Mouse (Mus musculus) MEL (cell line): ENCODE results near the gene Kcnh1. TPM values are rescaled to one million over a fixed set of nuclear protein-coding genes. Genes with fewer than 3 reads are reported as not detected.

ENCODE experiments used
- DNase-seq: peaks from one replicate; pipeline ENCODE4 v3.0.0; 2011; ENCODE audit warnings: low read depth, low spot score
- H3K27ac ChIP-seq: 2 replicates; pipeline ENCODE4 v1.5.1; 2012; ENCODE audit warnings: low read depth, mild to moderate bottlenecking, control low read depth, low read length, moderate library complexity; ENCODE audit not compliant: control insufficient read depth
- H3K27me3 ChIP-seq, 2 experiments: fragments of 150-350 bp in 1 of 2; sonication (generic) in 1 of 2; 2 replicates each; pipeline ENCODE4 v1.6.1; 2012; ENCODE audit warnings: low read length in 2 of 2, mild to moderate bottlenecking in 2 of 2, improper control_type of control experiment in 1 of 2, moderate library complexity in 1 of 2; ENCODE audit not compliant: insufficient read depth in 2 of 2, control insufficient read depth in 1 of 2
- H3K36me3 ChIP-seq, 2 experiments: 2 replicates each; pipeline ENCODE4 v1.6.1; 2012 to 2014; ENCODE audit warnings: low read length in 2 of 2, improper control_type of control experiment in 1 of 2, inconsistent platforms in 1 of 2, mild to moderate bottlenecking in 1 of 2; ENCODE audit not compliant: insufficient read depth in 2 of 2, control insufficient read depth in 1 of 2
- H3K4me1 ChIP-seq, 2 experiments: fragments of 150-350 bp in 1 of 2; sonication (generic) in 1 of 2; 2 replicates each; pipeline ENCODE4 v1.6.1; 2012; ENCODE audit warnings: low read length in 2 of 2, improper control_type of control experiment in 1 of 2, mild to moderate bottlenecking in 1 of 2; ENCODE audit not compliant: insufficient read depth in 2 of 2, control insufficient read depth in 1 of 2
- H3K4me3 ChIP-seq, 2 experiments: fragments of 150-350 bp in 1 of 2; sonication (generic) in 1 of 2; 2 replicates each; pipeline ENCODE4 v1.5.1; 2012; ENCODE audit warnings: low read depth in 2 of 2, low read length in 2 of 2, mild to moderate bottlenecking in 2 of 2, moderate library complexity in 2 of 2, control low read depth in 1 of 2, improper control_type of control experiment in 1 of 2; ENCODE audit not compliant: control insufficient read depth in 1 of 2, insufficient read depth in 1 of 2
- H3K79me2 ChIP-seq: 2 replicates; pipeline ENCODE4 v1.6.1; 2012; ENCODE audit warnings: mild to moderate bottlenecking, low read length, moderate library complexity; ENCODE audit not compliant: control insufficient read depth, poor library complexity, insufficient read depth
- H3K9ac ChIP-seq: 2 replicates; pipeline ENCODE4 v1.6.1; 2012; ENCODE audit warnings: low read depth, mild to moderate bottlenecking, control low read depth, low read length, moderate library complexity; ENCODE audit not compliant: control insufficient read depth, poor library complexity, severe bottlenecking
- H3K9me3 ChIP-seq: fragments of 150-350 bp; sonication (generic); replicated peaks from 2 replicates; pipeline ENCODE4 v1.6.1; 2012; ENCODE audit warnings: mild to moderate bottlenecking, low read length, improper control_type of control experiment, moderate library complexity; ENCODE audit not compliant: insufficient read depth
- BHLHE40 ChIP-seq: IDR thresholded peaks from 2 replicates; pipeline ENCODE4 v1.6.1; 2012; ENCODE audit warnings: low read depth, mild to moderate bottlenecking, inconsistent platforms, low read length, improper control_type of control experiment, borderline replicate concordance
- CHD1 ChIP-seq: IDR thresholded peaks from 2 replicates; pipeline ENCODE4 v1.6.1; 2012; ENCODE audit warnings: low read depth, mild to moderate bottlenecking, inconsistent platforms, low read length, improper control_type of control experiment
- CHD2 ChIP-seq: IDR thresholded peaks from 2 replicates; pipeline ENCODE4 v1.6.1; 2011; ENCODE audit warnings: low read length, improper control_type of control experiment
- EP300 ChIP-seq, 2 experiments: IDR thresholded peaks; 2 replicates each; pipeline ENCODE4 v1.6.1; 2011; ENCODE audit warnings: improper control_type of control experiment in 2 of 2, low read length in 2 of 2, low read depth in 1 of 2, mild to moderate bottlenecking in 1 of 2
- GABPA ChIP-seq: IDR thresholded peaks from 2 replicates; pipeline ENCODE4 v1.6.1; 2012; ENCODE audit warnings: low read depth, mild to moderate bottlenecking, inconsistent platforms, low read length, improper control_type of control experiment, moderate library complexity
- GATA1 ChIP-seq: IDR thresholded peaks from 2 replicates; pipeline ENCODE4 v1.6.1; 2011; ENCODE audit warnings: low read depth, low read length, improper control_type of control experiment
- JUND ChIP-seq: IDR thresholded peaks from 2 replicates; pipeline ENCODE4 v1.6.1; 2011; ENCODE audit warnings: low read depth, mild to moderate bottlenecking, improper control_type of control experiment, low read length
- KAT2A ChIP-seq: conservative IDR thresholded peaks from 2 replicates; pipeline ENCODE4 v1.6.1; 2012; ENCODE audit warnings: low read depth, low read length, improper control_type of control experiment, inconsistent platforms
- MAFK ChIP-seq: IDR thresholded peaks from 2 replicates; pipeline ENCODE4 v1.6.1; 2011; ENCODE audit warnings: low read depth, mild to moderate bottlenecking, low read length, improper control_type of control experiment, borderline replicate concordance
- MAX ChIP-seq: IDR thresholded peaks from 2 replicates; pipeline ENCODE4 v1.6.1; 2011; ENCODE audit warnings: low read length, improper control_type of control experiment
- MEF2A ChIP-seq: IDR thresholded peaks from 2 replicates; pipeline ENCODE4 v1.6.1; 2014; ENCODE audit warnings: low read depth, mild to moderate bottlenecking, inconsistent platforms, low read length, improper control_type of control experiment; ENCODE audit not compliant: poor library complexity, insufficient replicate concordance, severe bottlenecking; ENCODE audit errors: extremely low read depth
- MXI1 ChIP-seq: IDR thresholded peaks from 2 replicates; pipeline ENCODE4 v1.6.1; 2011; ENCODE audit warnings: mild to moderate bottlenecking, low read depth, low read length, improper control_type of control experiment
- POLR2A ChIP-seq, 2 experiments: IDR thresholded peaks; 2 replicates each; pipeline ENCODE4 v1.6.1; 2011 to 2012; ENCODE audit warnings: low read length in 2 of 2, mild to moderate bottlenecking in 2 of 2, control low read depth in 1 of 2, improper control_type of control experiment in 1 of 2, low read depth in 1 of 2, moderate library complexity in 1 of 2; ENCODE audit not compliant: control insufficient read depth in 1 of 2, insufficient read depth in 1 of 2, poor library complexity in 1 of 2
- POLR2AphosphoS2 ChIP-seq: IDR thresholded peaks from 2 replicates; pipeline ENCODE4 v1.6.1; 2011; ENCODE audit warnings: low read length, improper control_type of control experiment
- RCOR1 ChIP-seq: IDR thresholded peaks from 2 replicates; pipeline ENCODE4 v1.6.1; 2012; ENCODE audit warnings: low read depth, mild to moderate bottlenecking, inconsistent platforms, low read length, improper control_type of control experiment
- SIN3A ChIP-seq: IDR thresholded peaks from 2 replicates; pipeline ENCODE4 v1.6.1; 2012; ENCODE audit warnings: low read length, improper control_type of control experiment, inconsistent platforms
- SMC3 ChIP-seq: IDR thresholded peaks from 2 replicates; pipeline ENCODE4 v1.6.1; 2011; ENCODE audit warnings: low read depth, low read length, improper control_type of control experiment
- TAL1 ChIP-seq: IDR thresholded peaks from 2 replicates; pipeline ENCODE4 v1.6.1; 2012; ENCODE audit warnings: mild to moderate bottlenecking, inconsistent platforms, low read length, moderate library complexity, mixed read lengths
- TBP ChIP-seq: IDR thresholded peaks from 2 replicates; pipeline ENCODE4 v1.8.0; 2011; ENCODE audit warnings: low read depth, low read length, improper control_type of control experiment
- TCF12 ChIP-seq: IDR thresholded peaks from 2 replicates; pipeline ENCODE4 v1.6.1; 2014; ENCODE audit warnings: low read depth, mild to moderate bottlenecking, inconsistent platforms, low read length, improper control_type of control experiment, moderate library complexity
- UBTF ChIP-seq: IDR thresholded peaks from 2 replicates; pipeline ENCODE4 v1.6.1; 2012; ENCODE audit warnings: low read depth, mild to moderate bottlenecking, inconsistent platforms, low read length, improper control_type of control experiment, moderate library complexity, borderline replicate concordance; ENCODE audit not compliant: insufficient read depth
- USF1 ChIP-seq: IDR thresholded peaks from 2 replicates; pipeline ENCODE4 v1.6.1; 2014; ENCODE audit warnings: low read depth, mild to moderate bottlenecking, inconsistent platforms, low read length, improper control_type of control experiment, moderate library complexity
- ZKSCAN1 ChIP-seq: IDR thresholded peaks from 2 replicates; pipeline ENCODE4 v1.6.1; 2012; ENCODE audit warnings: low read depth, mild to moderate bottlenecking, inconsistent platforms, low read length, improper control_type of control experiment, moderate library complexity
- ZNF384 ChIP-seq: IDR thresholded peaks from 2 replicates; pipeline ENCODE4 v1.6.1; 2012; ENCODE audit warnings: low read depth, mild to moderate bottlenecking, inconsistent platforms, low read length, improper control_type of control experiment
- polyA plus RNA-seq, 2 experiments: library from polyadenylated mRNA; stranded (reverse) in 1 of 2; unstranded in 1 of 2; fragments of >175 nt in 1 of 2; fragments of >200 nt in 1 of 2; gene quantifications; 2 replicates each; pipeline versions ENCODE4 v1.2.1 to v1.2.4; 2012; ENCODE audit warnings: low replicate concordance in 2 of 2, low read depth in 1 of 2; ENCODE audit not compliant: insufficient read length in 2 of 2, insufficient read depth in 1 of 2, missing spikeins in 1 of 2
- total RNA-seq: library from RNA; depleted of rRNA; stranded (reverse); fragments of 300-350 nt; gene quantifications from 2 replicates; pipeline ENCODE4 v1.2.3, GENCODE M21; 2012

Kcnh1 gene
- total and polyA plus RNA-seq, 3 experiments, result not detected

GRCm38 (mm10) chr1:192391041-192391440 is 200.5 kb downstream of the Kcnh1 start:
- no peak overlapping the region for H3K27ac ChIP-seq
- no peak overlapping the region for H3K9ac ChIP-seq
- H3K36me3 ChIP-seq, result no peaks in the 10 kb centered on the region
- no peaks in the 10 kb centered on the region for H3K4me1 ChIP-seq
- no peaks in the 10 kb centered on the region for H3K27me3 ChIP-seq
- no peaks in the 10 kb centered on the region for H3K9me3 ChIP-seq
- TF ChIP-seq TBP (no peak), MXI1 (no peak), ZNF384 (no peak), KAT2A (no peak), POLR2AphosphoS2 (no peak), GABPA (no peak)
- H3K79me2 ChIP-seq, result no peaks in the 10 kb centered on the region
- no peak for DNase-seq
- H3K4me3 ChIP-seq, result no peak overlapping the region

DNA sequence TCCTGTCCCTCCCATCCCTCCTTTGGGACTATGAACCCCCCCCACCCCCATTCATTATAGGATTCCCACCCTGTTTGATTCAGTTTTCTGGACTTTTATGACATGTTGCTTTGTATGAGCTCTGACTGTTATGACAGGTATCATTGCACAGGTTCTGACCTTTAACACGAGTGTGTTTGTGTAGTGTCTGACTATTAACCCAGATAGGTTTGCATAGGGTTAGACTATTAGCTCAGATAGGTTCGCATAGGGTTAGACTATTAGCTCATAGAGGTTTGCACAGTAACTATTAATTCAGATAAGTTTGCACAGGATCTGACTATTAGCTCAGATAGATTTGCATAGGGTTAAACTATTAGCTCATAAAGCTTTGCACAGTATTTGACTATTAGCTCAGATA is 201.7 kb downstream of the Kcnh1 start:
- H3K27me3 ChIP-seq, result no peaks in the 10 kb centered on the region; a peak in 1 of 4 replicates
- no peaks in the 10 kb centered on the region for H3K36me3 ChIP-seq
- H3K27ac ChIP-seq, result no peak overlapping the region
- TF ChIP-seq MAX (no peak), SMC3 (no peak), ZNF384 (no peak), CHD2 (no peak), ZKSCAN1 (no peak), MAFK (no peak), EP300 (IDR thresholded peaks at IDR 0.05; ENCODE audit: low read depth in 1 of 2, low read length in 2 of 2) (no peak), GATA1 (no peak), CHD1 (no peak), SIN3A (no peak)
- H3K4me3 ChIP-seq, result no peak overlapping the region
- H3K9me3 ChIP-seq, result no peaks in the 10 kb centered on the region
- H3K4me1 ChIP-seq, result no peaks in the 10 kb centered on the region
- DNase-seq, result no peak
- H3K9ac ChIP-seq, result no peak overlapping the region
- H3K79me2 ChIP-seq, result no peaks in the 10 kb centered on the region

DNA sequence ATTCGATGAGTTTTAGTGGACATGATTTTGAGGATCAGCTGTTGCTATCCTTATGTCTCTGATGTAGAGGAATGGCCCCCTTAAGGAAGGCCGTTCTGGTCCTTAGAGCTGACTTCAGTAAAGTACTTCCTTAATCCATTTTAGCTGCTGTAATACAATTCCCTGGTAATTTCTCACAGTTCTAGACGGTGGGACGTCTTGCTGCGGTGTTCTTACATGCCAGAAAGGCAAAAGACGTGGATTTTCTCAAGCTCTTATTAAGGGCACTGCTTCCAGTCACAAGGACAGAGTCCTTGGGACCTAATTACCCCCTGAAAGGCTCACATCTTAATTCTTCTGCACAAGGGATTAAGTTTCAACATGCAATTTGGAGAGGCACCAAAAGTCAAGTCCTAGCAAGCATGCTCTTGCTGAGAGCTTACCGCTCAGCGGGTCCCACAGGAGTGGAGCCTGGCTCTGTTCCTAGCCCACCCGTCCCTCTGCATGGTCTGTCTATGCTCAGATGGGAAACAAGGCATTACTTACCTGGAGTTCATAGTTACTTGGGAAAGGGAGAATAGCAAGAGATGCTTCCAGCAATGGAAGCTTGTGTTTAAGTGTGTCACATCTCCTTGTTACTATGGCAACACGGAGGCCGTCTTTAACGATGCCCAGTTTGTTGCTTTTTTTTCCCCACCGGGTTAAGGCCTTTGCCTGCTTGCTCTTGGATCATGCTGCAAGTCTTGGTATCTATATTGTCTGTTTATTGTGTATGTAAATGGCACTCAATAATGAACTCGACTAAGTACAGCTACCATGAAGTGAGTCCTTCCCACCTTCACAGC is 209.3 kb downstream of the Kcnh1 start:
- DNase-seq, result no peak
- Histone ChIP-seq H3K9ac (no peak overlapping the region), H3K79me2 (no peaks in the 10 kb centered on the region), H3K9me3 (no peaks in the 10 kb centered on the region), H3K27ac (no peak overlapping the region), H3K27me3 (no peaks in the 10 kb centered on the region; a peak in 1 of 4 replicates), H3K36me3 (no peaks in the 10 kb centered on the region), H3K4me3 (no peak overlapping the region), H3K4me1 (no peaks in the 10 kb centered on the region)
- no peak for TF ChIP-seq MEF2A
- no peak for TF ChIP-seq KAT2A
- TF ChIP-seq SIN3A, result no peak
- TF ChIP-seq RCOR1, result no peak
- TF ChIP-seq JUND, result no peak
- TF ChIP-seq GABPA, result no peak
- TF ChIP-seq MAX, result no peak
- TF ChIP-seq BHLHE40, result no peak
- TF ChIP-seq POLR2A (IDR thresholded peaks at IDR 0.05; ENCODE audit: control insufficient read depth in 1 of 2, insufficient read depth in 1 of 2, low read depth in 1 of 2, low read length in 2 of 2, poor library complexity in 1 of 2), result no peak
- TF ChIP-seq USF1, result no peak
- TF ChIP-seq TBP, result no peak
- TF ChIP-seq TCF12, result no peak
- TF ChIP-seq GATA1, result no peak
- no peak for TF ChIP-seq POLR2AphosphoS2
- no peak for TF ChIP-seq UBTF
- no peak for TF ChIP-seq TAL1
- no peak for TF ChIP-seq EP300 (IDR thresholded peaks at IDR 0.05; ENCODE audit: low read depth in 1 of 2, low read length in 2 of 2)
